8 mouse cellular contexts compared by ENCODE assay signal in the genomic region with DNA sequence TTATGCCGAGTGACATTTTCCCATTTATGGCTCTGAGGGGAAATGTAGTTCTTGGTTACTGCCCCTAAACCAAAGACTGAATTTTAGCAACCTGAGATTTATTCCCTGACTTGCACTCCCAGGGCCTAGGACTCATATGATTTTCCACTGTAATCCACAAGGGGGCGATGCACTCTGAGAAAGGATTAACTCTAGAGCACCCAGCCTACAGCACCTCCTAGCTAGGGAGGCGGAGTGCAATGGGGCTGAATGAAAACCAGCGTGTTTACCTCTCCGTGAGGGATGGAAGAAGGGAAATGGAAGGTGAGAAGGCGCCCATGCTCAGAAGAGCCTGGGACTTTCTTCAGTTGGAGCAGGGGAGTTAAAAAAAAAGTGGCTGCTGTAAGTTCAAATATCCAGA.
DNase-seq lines count a peak whose midpoint lies in the region; ATAC-seq and TF ChIP-seq lines count a peak whose summit lies in the region.

No protein-coding gene starts in this region.

- TF ChIP-seq EP300 in heart, adult 2 months (IDR thresholded peaks at IDR 0.05; ENCODE audit: insufficient read depth, low read depth, low read length): no peak

- H3K27me3 ChIP-seq in heart, adult 2 months (ENCODE audit: control insufficient read depth, insufficient read depth, low read length): 0 out of 2 replicates have a peak, but pooled peaks cover 2% of the 10 kb centered on the region
- no peaks in the 10 kb centered on the region for H3K27me3 ChIP-seq in heart, embryonic 11.5 days (ENCODE audit: control insufficient read depth, insufficient read depth, low read length)
- H3K27me3 ChIP-seq in kidney, adult 2 months (replicated peaks; ENCODE audit: control insufficient read depth, insufficient read depth, low read length): no peaks in the 10 kb centered on the region
- H3K27me3 ChIP-seq in liver, adult 2 months (ENCODE audit: control insufficient read depth, insufficient read depth, low read length): no peaks in the 10 kb centered on the region

- TF ChIP-seq CTCF in heart, adult 2 months (IDR thresholded peaks at IDR 0.05): peak; percentile 64
- TF ChIP-seq CTCF in kidney, adult 2 months (conservative IDR thresholded peaks at IDR 0.05; ENCODE audit: insufficient read depth, insufficient read length, low read depth, low read length): peak; percentile 47
- peak; percentile 23; the same call in 1 of the 2 replicates for TF ChIP-seq CTCF in liver, adult 2 months (IDR thresholded peaks at IDR 0.05; ENCODE audit: low read depth, low read length)

- no peak overlapping the region for H3K4me3 ChIP-seq in heart, adult 2 months
- H3K4me3 ChIP-seq in heart, embryonic 11.5 days (ENCODE audit: low read depth, low read length): no peak overlapping the region
- H3K4me3 ChIP-seq in kidney, adult 2 months (ENCODE audit: insufficient read depth, low read depth, low read length): no peak overlapping the region
- H3K4me3 ChIP-seq in liver, adult 2 months (ENCODE audit: insufficient read depth, low read depth, low read length): no peak overlapping the region

- H3K4me1 ChIP-seq in heart, adult 2 months (ENCODE audit: control insufficient read depth, insufficient read depth, low read length): no peaks in the 10 kb centered on the region
- H3K4me1 ChIP-seq in heart, embryonic 11.5 days (ENCODE audit: control insufficient read depth, insufficient read depth, low read length): no peaks in the 10 kb centered on the region; the same call in 1 of the 2 replicates
- H3K4me1 ChIP-seq in kidney, adult 2 months (ENCODE audit: control insufficient read depth, insufficient read depth, low read length): no peaks in the 10 kb centered on the region
- H3K4me1 ChIP-seq in liver, adult 2 months (ENCODE audit: control insufficient read depth, insufficient read depth, low read length): no peaks in the 10 kb centered on the region

- no peak for TF ChIP-seq POLR2A in heart, adult 2 months (IDR thresholded peaks at IDR 0.05; ENCODE audit: insufficient read depth, low read depth, low read length)
- TF ChIP-seq POLR2A in kidney, adult 2 months (IDR thresholded peaks at IDR 0.05; ENCODE audit: low read depth, low read length): no peak
- no peak for TF ChIP-seq POLR2A in liver, adult 2 months (IDR thresholded peaks at IDR 0.05; ENCODE audit: extremely low read depth, insufficient read depth, low read length)

- no peaks in the 10 kb centered on the region for H3K9me3 ChIP-seq in heart, embryonic 11.5 days (replicated peaks; ENCODE audit: control insufficient read depth, low read length)

- H3K36me3 ChIP-seq in heart, adult 2 months (ENCODE audit: control insufficient read depth, insufficient read depth, low read length): no peaks in the 10 kb centered on the region
- no peaks in the 10 kb centered on the region for H3K36me3 ChIP-seq in heart, embryonic 11.5 days (ENCODE audit: control insufficient read depth, insufficient read depth, low read length)
- H3K36me3 ChIP-seq in kidney, adult 2 months (ENCODE audit: control insufficient read depth, insufficient read depth, low read length): no peaks in the 10 kb centered on the region
- H3K36me3 ChIP-seq in liver, adult 2 months (ENCODE audit: control insufficient read depth, insufficient read depth, low read length): no peaks in the 10 kb centered on the region

- no peaks in the 10 kb centered on the region for H3K79me2 ChIP-seq in heart, adult 2 months (replicated peaks; ENCODE audit: control insufficient read depth, insufficient read depth, low read length)
- H3K79me2 ChIP-seq in liver, adult 2 months (ENCODE audit: control insufficient read depth, insufficient read depth, low read length): no peaks in the 10 kb centered on the region

- no peak for DNase-seq in heart, adult 2 months
- DNase-seq in ES-CJ7 (ENCODE audit: low read depth, low spot score): peak; percentile 81
- peak; percentile 49 for DNase-seq in kidney, adult 2 months
- DNase-seq in liver, adult 2 months (ENCODE audit: extremely low read depth, low read depth, low spot score): peak; percentile 24
- DNase-seq in right cerebral cortex, adult 2 months (ENCODE audit: low spot score in 2 of 2): peak; percentile 52 to 66
- no peak for DNase-seq in gastrocnemius, postnatal 14 days

- no peak overlapping the region for H3K27ac ChIP-seq in heart, adult 2 months
- no peak overlapping the region for H3K27ac ChIP-seq in heart, embryonic 11.5 days (ENCODE audit: low read depth, low read length)
- no peak overlapping the region for H3K27ac ChIP-seq in kidney, adult 2 months (ENCODE audit: insufficient read depth, low read depth, low read length)
- no peak overlapping the region for H3K27ac ChIP-seq in liver, adult 2 months (replicated peaks; ENCODE audit: insufficient read depth, low read depth, low read length)

- ATAC-seq in heart, embryonic 11.5 days (replicated peaks; ENCODE audit: insufficient number of reproducible peaks, low FRiP score, low TSS enrichment): no peak
- peak; percentile 74; the same call in 1 of the 2 replicates for ATAC-seq in common myeloid progenitor, adult 5-6 weeks (replicated peaks; ENCODE audit: low read depth, poor library complexity, severe bottlenecking)

- 31% methylated on average over 6 of the region's 6 CpGs for WGBS in heart, adult 2 months
- WGBS in heart, embryonic 11.5 days (ENCODE audit: insufficient replicate concordance): 23% methylated on average over 6 of the region's 6 CpGs
- 30% methylated on average over 6 of the region's 6 CpGs for WGBS in kidney, adult 2 months
- WGBS in liver, adult 2 months: 28% methylated on average over 6 of the region's 6 CpGs

- no peak overlapping the region for H3K9ac ChIP-seq in heart, adult 2 months (ENCODE audit: low read depth, low read length)
- H3K9ac ChIP-seq in heart, embryonic 11.5 days (ENCODE audit: low read depth, low read length): no peak overlapping the region
- H3K9ac ChIP-seq in liver, adult 2 months (ENCODE audit: low read depth, low read length): no peak overlapping the region

- intact Hi-C loops in heart, adult 2 months (cut with DNase I): no loop called here
- intact Hi-C loops in gastrocnemius, postnatal 14 days (cut with DNase I; ENCODE audit: low total_unique reads): no loop called here

- H3K4me2 ChIP-seq in heart, embryonic 11.5 days: no peak overlapping the region

Comparison
In these comparisons a context has a peak if more than half of its experiments do, and no peak if none do; other contexts are left out.
1. DNase-seq: peak in ES-CJ7 (single experiment), kidney, adult 2 months (single experiment), liver, adult 2 months (single experiment) and right cerebral cortex, adult 2 months (2 of 2); none in heart, adult 2 months (0 of 2) and gastrocnemius, postnatal 14 days (single experiment).
2. Peak in every context shown above with its lines, with median percentiles within 50 percentile points of each other: CTCF ChIP-seq.